Mouse (Mus musculus) spleen, embryonic (tissue): ENCODE measurements around the gene Flrt3.

Experiments used
- CTCF ChIA-PET: fragments of 350-600 bp; sonication (Branson Sonifier 250); formaldehyde crosslinking; loops from one replicate; lab custom pipeline; 2022; lab: Charles Lee

The Flrt3 gene

DNA sequence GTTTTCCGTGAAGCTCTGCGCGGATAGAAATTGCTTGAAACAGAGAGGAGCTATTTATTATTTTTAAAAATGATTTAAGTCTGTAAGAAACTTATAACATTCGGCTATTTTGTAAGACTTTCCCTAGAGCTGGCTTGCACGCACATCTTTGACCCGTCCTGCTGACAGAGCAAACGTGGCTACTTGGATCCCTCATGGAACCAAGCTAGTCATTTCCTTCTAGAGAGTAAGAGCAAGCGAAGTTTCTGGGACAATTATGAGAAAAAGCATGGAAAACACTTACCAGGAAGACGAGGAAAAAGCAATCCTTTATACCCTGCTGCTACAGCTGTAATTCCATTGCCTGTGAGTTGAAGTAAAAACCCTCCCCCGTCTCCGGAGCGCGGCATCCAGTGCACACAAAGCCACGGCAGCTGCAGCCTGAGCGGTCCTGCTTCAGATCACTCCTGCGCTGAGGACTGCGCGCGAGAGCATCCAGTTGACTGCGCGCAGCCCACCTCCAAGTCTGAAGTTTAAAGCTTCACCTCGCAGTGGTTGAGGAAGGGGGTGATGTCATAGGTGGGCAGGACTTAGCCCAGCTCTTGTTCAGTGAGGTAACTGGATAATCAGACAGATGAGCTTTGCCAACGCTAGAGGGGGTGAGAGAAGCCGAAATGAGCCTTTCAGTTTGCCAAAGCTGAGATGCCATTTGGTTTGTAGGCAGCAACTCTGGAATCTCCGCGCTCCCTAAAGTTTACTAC is at the start of gene Flrt3:
TSS of gene Flrt3 (minus strand) at position 507 of the 740 bp plus-strand sequence.
- CTCF ChIA-PET, result no interaction called here

DNA sequence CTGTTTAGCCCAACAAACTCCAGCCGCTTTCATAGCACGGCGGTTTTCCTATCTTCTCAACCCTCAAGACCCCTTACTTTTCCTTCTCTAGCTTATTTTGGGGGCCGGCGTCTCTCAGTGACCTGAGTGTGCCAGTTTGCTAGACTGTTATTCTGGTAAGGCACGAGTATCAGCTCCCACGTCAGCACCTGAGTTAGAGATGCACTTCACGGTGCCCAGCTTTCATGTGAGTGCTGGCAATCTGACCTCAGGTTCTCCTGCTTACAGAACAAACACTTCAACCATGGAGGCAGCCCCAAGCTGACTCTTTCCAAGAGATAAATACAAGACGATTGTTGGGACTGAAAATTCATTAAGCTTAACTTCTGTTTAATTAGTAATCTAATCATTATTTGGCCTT is 46.1 kb upstream of the Flrt3 start:
- CTCF ChIA-PET, result no interaction called here

DNA sequence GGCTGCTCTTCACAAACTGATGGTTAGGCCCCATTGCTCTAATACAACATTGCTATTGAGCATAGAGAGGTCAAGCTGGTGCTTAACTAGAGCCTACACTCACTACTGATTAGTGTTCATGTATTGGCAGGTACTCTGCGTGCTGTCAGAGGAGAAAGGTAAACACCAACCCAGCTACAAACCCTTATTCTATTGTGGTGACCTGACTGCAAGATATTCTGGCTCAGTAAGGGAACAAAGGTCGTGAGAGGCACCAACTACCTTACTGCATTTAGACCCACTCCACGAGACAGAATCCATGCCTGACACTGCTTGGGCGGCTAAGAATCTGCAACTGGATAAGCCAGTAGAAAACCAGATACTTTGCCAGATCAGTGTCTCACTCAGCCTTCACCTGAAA is 44.6 kb upstream of the Flrt3 start:
- CTCF ChIA-PET, result no interaction called here

DNA sequence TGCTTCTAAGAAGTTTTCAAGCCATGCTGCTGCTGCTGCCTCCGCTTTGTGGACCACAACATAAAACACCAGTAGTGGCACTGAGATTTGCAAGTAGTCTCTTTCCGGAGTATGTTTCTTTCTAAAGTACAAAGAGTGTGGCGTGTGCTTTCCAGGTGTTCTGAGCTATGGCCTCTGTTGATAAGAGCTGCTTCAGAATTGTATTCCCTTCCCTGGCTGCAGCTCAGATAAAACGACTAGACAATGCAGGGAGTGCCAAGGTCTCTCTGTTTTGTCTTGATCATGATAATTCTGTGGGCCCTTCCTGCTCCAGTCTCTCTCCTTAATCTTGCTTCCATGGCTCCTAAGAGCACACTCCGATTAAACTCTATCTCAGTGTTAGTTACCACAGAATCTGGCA is 36.3 kb upstream of the Flrt3 start:
- CTCF ChIA-PET, result interaction anchor here (0.6 kb wide), 1 partner anchor 723 kb away, joined by 5 read pairs; no protein-coding TSS in a partner anchor

DNA sequence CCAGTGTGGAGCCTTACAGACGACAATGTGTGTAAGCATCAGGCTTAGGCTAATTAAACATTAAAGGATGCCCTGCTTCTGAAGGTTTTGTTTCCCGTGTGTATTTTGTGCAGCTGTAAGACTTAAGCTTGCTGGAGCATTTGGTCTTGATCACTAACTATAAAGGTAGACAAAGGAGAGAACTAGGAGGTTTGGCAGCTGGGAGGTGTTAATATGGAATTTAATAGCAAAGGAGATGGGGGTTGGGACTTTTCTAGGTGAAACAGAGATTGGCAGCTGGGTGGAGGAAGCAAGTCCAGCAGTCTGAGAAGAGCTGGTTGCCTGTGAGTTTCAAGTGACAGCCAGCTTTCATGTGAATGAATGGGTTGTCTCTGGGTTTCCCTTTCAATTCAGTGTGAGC is 34.0 kb upstream of the Flrt3 start:
- CTCF ChIA-PET, result interaction anchor here (0.7 kb wide), 1 partner anchor 1634 kb away, joined by 4 read pairs; no protein-coding TSS in a partner anchor

- CTCF ChIA-PET, result no interaction called here
These were observed 32.9 kb upstream of the Flrt3 start for GRCm38 (mm10) chr2:140704146-140704545.

DNA sequence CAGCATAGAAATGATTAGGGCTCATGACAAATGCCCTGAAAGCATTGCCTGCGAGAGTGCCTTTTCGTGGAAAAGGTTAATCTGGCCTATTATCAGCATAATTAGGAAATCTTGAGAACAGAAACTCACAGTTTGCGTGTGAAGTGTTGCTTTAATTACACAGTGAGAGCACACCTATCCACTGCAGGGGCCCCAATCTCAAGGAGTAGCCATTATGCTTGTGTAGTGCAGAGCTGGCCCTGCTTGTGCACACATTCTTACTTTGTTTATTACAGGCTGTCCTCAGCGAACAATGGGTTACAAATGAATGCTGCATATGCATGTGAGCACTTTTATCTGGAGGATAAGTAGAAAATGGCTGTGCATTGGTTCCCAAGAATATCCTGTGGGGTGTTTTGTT is 32.1 kb upstream of the Flrt3 start:
- CTCF ChIA-PET, result no interaction called here

DNA sequence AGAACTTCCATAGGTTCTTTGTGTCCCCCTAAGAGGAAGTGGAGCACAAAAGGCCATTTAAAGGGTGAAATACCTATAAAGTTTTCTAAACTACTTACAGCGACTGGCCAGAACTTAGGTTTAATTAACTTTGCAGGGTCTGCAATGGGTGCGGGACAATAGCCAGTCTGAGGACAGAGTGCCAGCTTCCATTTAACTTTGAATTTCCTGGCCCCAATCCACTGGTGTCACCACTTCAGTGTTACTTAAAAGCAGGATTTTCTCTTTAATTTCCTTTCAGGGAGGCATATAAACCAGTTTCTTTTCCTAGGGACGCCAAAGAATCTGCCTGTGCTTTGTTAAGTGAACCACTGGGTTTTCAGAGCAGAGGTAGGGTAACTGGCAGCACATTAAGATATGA is 27.3 kb upstream of the Flrt3 start:
- CTCF ChIA-PET, result no interaction called here

DNA sequence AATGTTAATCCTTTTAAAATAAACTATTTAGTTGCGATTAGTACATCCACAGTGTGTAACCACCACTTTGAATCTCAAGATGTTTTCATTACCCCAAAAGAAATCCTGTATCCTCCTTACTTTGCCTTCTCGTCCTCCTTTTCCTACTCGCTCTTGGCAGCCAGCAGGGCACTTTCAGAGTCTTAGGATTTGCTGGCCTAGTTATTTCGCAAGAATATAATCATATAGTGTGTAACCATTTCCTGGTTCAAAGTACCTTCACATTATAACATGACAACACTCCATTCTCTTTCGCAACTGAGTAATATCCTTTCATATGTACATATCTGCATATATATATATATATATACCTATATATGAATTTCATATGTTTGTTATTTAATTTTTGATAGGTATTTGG is 22.6 kb upstream of the Flrt3 start:
- CTCF ChIA-PET, result no interaction called here

DNA sequence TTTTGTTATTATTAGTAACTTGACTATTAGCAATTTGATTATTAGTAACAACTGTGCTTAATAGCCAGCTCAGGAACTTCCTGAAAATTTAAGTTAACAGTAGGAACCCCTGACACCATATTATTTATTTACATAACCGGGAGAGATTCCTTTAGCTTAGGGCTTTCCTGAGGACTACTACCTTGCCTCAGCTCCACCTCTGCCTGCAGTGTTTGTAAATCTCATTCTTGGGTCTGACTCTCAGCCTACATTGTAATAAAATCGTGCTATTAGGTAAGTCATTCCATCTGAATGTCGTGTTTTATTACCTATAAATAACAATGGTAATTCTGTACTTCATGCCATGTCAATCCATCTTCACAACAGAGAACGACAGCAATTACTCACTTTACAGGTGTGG is 21.2 kb upstream of the Flrt3 start:
- CTCF ChIA-PET, result interaction anchor here (0.6 kb wide), 1 partner anchor 323 kb away, joined by 3 read pairs; no protein-coding TSS in a partner anchor

DNA sequence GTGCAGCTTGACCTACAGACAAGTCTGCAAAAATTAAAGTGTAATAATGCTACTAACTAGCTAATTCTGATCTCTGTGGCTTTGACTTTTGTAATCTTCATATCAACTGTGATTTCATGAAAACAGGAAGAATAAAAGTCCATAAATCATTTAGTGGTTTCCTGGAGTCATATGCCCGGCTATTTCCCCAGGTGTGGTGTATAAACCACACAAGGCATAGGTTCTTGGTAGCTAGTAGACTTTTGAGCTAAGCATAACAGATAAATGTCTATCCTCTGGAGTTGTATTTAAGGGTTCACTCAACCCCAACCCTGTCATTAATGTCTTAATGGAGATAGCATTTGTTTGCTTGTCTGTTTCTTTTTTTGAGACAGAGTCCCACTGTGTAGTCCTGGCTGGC is 20.1 kb upstream of the Flrt3 start:
- CTCF ChIA-PET, result no interaction called here

DNA sequence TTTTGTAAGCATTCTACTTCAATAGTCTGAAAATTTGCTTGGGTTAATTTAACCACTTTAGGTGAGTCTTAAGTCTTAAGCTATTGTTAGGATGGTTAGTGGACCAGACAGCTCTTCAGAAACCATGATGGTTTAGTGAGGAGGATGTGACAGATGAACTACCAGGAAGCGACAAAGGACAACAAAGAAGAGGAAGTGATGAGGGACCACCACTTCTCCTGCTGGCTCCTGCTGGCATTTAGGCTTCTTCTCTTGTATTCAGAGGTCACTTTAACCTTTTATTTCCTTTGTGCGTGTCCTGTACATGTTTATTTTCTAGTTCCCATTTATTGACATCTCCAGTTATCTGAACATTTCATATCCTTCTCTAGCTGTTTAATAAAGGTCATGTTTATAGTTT is 19.6 kb upstream of the Flrt3 start:
- CTCF ChIA-PET, result no interaction called here

DNA sequence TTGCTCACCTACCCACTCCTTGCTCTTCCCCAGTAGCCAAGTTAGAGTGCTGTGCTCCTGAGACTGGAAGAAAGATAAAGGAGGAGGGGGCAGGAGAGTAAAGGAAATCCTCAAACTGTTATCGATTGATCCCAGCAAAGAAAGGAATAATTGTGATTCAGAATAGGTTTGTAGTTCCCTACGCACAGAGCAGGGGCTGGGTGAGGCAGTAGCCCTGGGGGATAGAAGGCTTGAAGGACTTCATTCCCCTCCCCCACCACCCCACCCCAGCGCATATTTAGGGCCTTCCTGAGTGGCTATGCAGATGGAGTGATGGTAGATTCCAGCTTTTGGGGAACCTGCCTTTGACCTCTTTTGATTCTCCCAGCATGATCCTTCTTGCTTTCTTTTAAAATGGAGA is 5.5 kb upstream of the Flrt3 start:
- CTCF ChIA-PET, result no interaction called here

DNA sequence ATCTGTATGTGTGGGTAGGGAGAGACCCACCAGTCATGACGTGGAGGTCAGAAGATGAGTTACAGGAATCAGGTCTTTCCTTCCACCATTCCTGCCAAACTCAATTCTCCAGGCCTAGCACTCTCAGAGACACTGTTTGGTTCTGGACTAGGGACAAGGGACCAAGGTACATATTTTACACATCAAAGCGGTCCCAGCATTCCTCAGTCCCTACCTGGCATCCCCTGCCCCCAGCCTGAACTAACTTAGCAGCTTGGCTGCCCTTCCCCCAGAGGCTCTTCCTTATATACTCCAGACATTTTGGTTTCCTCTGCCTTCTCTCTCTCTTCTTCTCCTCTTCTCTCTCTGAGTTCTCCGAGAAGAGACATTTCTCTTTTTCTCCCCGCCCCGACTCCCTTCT is 2.2 kb upstream of the Flrt3 start:
- CTCF ChIA-PET, result no interaction called here

DNA sequence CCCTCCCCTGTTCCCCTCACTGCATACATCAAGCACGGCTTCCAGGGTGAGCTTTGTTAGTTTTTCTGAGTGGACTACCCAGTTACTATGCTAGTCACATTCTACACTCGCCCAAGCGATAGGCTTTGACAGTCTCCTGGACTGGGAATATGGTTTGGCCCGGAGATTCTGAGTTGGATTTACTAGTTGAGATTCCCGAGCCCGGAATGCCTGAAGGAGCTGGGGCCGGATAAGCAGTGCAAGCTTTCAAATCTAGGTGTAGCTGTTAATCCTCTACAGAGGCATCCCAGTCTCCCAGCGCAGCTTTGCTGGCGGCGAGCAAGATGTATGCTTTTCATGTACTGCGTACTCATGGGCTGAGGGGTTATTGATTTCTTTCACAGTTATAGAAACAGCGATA is 812 bp downstream of the Flrt3 start:
- CTCF ChIA-PET, result no interaction called here

DNA sequence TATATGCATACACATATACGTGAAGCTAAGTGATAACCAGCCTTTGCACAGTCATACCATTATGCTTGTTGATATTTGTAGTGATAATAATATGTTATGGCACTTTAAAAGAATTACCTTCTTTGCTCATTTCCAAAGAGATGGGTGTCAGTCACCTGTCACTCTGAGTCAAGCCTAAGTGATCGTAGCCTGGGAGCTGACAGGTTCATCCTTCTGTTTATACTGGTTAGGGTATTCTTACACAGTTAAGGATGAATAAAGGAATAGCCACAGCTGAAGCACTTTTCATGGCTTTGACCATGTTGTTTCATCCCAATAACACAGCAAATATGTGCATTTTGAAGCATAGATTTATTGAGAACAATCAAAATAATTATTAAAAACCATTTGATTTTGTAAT is 1.5 kb downstream of the Flrt3 start:
- CTCF ChIA-PET, result no interaction called here

GRCm38 (mm10) chr2:140669081-140669480 is 2.2 kb downstream of the Flrt3 start:
- CTCF ChIA-PET, result no interaction called here

- CTCF ChIA-PET, result no interaction called here
These were observed 3.0 kb downstream of the Flrt3 start for GRCm38 (mm10) chr2:140668311-140668710.

- CTCF ChIA-PET, result no interaction called here
These were observed 3.8 kb downstream of the Flrt3 start for GRCm38 (mm10) chr2:140667261-140668047.

GRCm38 (mm10) chr2:140666846-140667245 is 4.4 kb downstream of the Flrt3 start:
- CTCF ChIA-PET, result no interaction called here

GRCm38 (mm10) chr2:140664381-140664780 is 6.9 kb downstream of the Flrt3 start:
- CTCF ChIA-PET, result no interaction called here

DNA sequence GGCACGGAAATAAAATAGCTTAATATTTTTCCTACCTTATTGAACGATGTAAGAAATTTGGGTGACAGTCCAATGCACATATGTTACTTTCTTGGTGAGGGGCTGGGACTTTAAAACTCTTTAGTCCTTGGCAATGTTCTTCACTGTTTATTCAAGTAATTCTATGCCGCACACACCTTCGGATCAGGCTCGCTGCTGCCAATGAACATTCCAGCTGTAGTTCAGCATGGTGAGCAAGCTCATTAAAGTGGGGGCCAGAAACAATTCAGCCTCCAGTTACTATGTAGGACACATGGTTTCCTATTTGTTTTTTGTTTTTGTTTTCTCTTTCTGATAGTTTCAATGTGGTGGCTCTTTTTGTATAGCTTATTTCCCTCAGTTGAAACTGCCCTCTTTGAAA is 8.6 kb downstream of the Flrt3 start:
- CTCF ChIA-PET, result no interaction called here

DNA sequence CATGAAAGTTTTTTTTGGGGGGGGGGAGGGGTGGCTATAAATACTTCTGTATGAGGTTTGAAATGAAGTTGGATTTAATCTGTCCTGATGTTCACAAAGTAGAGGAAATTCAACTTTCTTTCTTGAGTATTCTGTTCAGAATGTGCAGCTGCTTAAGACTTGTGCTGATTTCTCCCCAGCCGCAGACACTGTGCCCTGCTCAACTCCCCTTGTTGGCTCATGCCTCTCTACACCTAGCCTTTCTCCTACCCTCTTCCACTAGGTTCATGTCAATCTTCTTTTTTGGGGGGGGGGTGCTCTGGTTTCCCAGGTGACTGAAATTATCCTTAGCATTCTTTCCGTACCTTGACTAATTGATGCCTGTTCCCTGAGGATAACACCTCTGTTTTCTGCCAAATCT is 17.3 kb downstream of the Flrt3 start:
- CTCF ChIA-PET, result no interaction called here
